Mouse (Mus musculus): ENCODE data around the gene Sctr. TPM values are rescaled to one million over a fixed set of nuclear protein-coding genes. Genes with fewer than 3 reads are reported as not detected.

Gene Sctr
- polyA plus RNA-seq (2011; ENCODE audit: insufficient read depth, insufficient read length, low read depth, missing spikeins), result not detected in 2 replicates

- no peaks in the 10 kb centered on the region for H3K9me3 ChIP-seq (replicated peaks; ENCODE audit: control insufficient read depth, insufficient read depth, low read length, poor library complexity, severe bottlenecking)
- H3K27me3 ChIP-seq (ENCODE audit: control insufficient read depth, insufficient read depth, low read length, poor library complexity, severe bottlenecking), result no peaks in the 10 kb centered on the region; the same call in 1 of the 2 replicates
- H3K27ac ChIP-seq (ENCODE audit: insufficient read depth, low read length), result no peak within 1 kb of the TSS
- no peak within 1 kb of the TSS for H3K9ac ChIP-seq (ENCODE audit: low read depth, poor library complexity, severe bottlenecking)
- 0 out of 2 replicates have a peak within 1 kb of the TSS, but pooled peaks have one; percentile 7 for H3K4me3 ChIP-seq (ENCODE audit: low read depth, low read length)
- no peak for TF ChIP-seq POLR2A (IDR thresholded peaks at IDR 0.05; ENCODE audit: insufficient read depth, low read length)
- TF ChIP-seq EP300 (IDR thresholded peaks at IDR 0.05; ENCODE audit: insufficient read depth, low read depth, low read length), result no peak
- no peaks in the 10 kb centered on the region for H3K36me3 ChIP-seq (ENCODE audit: control insufficient read depth, insufficient read depth, low read length, poor library complexity, severe bottlenecking)
- H3K4me1 ChIP-seq (ENCODE audit: control insufficient read depth, insufficient read depth, low read length), result no peaks in the 10 kb centered on the region
These were observed at the start of gene Sctr for GRCm38 (mm10) chr1:120006844-120007790. TSS of gene Sctr (plus strand) at chr1:120006894.

- H3K4me3 ChIP-seq (ENCODE audit: low read depth, low read length), result no peak overlapping the region
- no peaks in the 10 kb centered on the region for H3K9me3 ChIP-seq (replicated peaks; ENCODE audit: control insufficient read depth, insufficient read depth, low read length, poor library complexity, severe bottlenecking)
- H3K27ac ChIP-seq (ENCODE audit: insufficient read depth, low read length), result no peak overlapping the region
- H3K4me1 ChIP-seq (ENCODE audit: control insufficient read depth, insufficient read depth, low read length), result no peaks in the 10 kb centered on the region
- H3K27me3 ChIP-seq (ENCODE audit: control insufficient read depth, insufficient read depth, low read length, poor library complexity, severe bottlenecking), result no peaks in the 10 kb centered on the region
- no peak for TF ChIP-seq POLR2A (IDR thresholded peaks at IDR 0.05; ENCODE audit: insufficient read depth, low read length)
- TF ChIP-seq EP300 (IDR thresholded peaks at IDR 0.05; ENCODE audit: insufficient read depth, low read depth, low read length), result no peak
- no peak for TF ChIP-seq CTCF (IDR thresholded peaks at IDR 0.05; ENCODE audit: low read depth, low read length)
- no peak overlapping the region for H3K9ac ChIP-seq (ENCODE audit: low read depth, poor library complexity, severe bottlenecking)
- H3K36me3 ChIP-seq (ENCODE audit: control insufficient read depth, insufficient read depth, low read length, poor library complexity, severe bottlenecking), result no peaks in the 10 kb centered on the region
These were observed 48.9 kb upstream of the Sctr start for GRCm38 (mm10) chr1:119957716-119958222.

- Histone ChIP-seq H3K4me1 (ENCODE audit: control insufficient read depth, insufficient read depth, low read length) (no peaks in the 10 kb centered on the region), H3K4me3 (ENCODE audit: low read depth, low read length) (no peak overlapping the region), H3K27me3 (ENCODE audit: control insufficient read depth, insufficient read depth, low read length, poor library complexity, severe bottlenecking) (no peaks in the 10 kb centered on the region), H3K9me3 (replicated peaks; ENCODE audit: control insufficient read depth, insufficient read depth, low read length, poor library complexity, severe bottlenecking) (no peaks in the 10 kb centered on the region), H3K9ac (ENCODE audit: low read depth, poor library complexity, severe bottlenecking) (no peak overlapping the region), H3K36me3 (ENCODE audit: control insufficient read depth, insufficient read depth, low read length, poor library complexity, severe bottlenecking) (no peaks in the 10 kb centered on the region), H3K27ac (ENCODE audit: insufficient read depth, low read length) (no peak overlapping the region)
- no peak for TF ChIP-seq POLR2A (IDR thresholded peaks at IDR 0.05; ENCODE audit: insufficient read depth, low read length)
- no peak for TF ChIP-seq EP300 (IDR thresholded peaks at IDR 0.05; ENCODE audit: insufficient read depth, low read depth, low read length)
- TF ChIP-seq CTCF (IDR thresholded peaks at IDR 0.05; ENCODE audit: low read depth, low read length), result no peak
These were observed 47.2 kb upstream of the Sctr start for GRCm38 (mm10) chr1:119959464-119959863.

GRCm38 (mm10) chr1:119959920-119960319 lies 46.8 kb upstream of the Sctr start:
- H3K27me3 ChIP-seq (ENCODE audit: control insufficient read depth, insufficient read depth, low read length, poor library complexity, severe bottlenecking), result no peaks in the 10 kb centered on the region
- H3K36me3 ChIP-seq (ENCODE audit: control insufficient read depth, insufficient read depth, low read length, poor library complexity, severe bottlenecking), result no peaks in the 10 kb centered on the region
- no peak overlapping the region for H3K4me3 ChIP-seq (ENCODE audit: low read depth, low read length)
- no peak overlapping the region for H3K27ac ChIP-seq (ENCODE audit: insufficient read depth, low read length)
- H3K9ac ChIP-seq (ENCODE audit: low read depth, poor library complexity, severe bottlenecking), result no peak overlapping the region
- no peaks in the 10 kb centered on the region for H3K9me3 ChIP-seq (replicated peaks; ENCODE audit: control insufficient read depth, insufficient read depth, low read length, poor library complexity, severe bottlenecking)
- TF ChIP-seq EP300 (IDR thresholded peaks at IDR 0.05; ENCODE audit: insufficient read depth, low read depth, low read length) (no peak), CTCF (IDR thresholded peaks at IDR 0.05; ENCODE audit: low read depth, low read length) (no peak), POLR2A (IDR thresholded peaks at IDR 0.05; ENCODE audit: insufficient read depth, low read length) (no peak)
- H3K4me1 ChIP-seq (ENCODE audit: control insufficient read depth, insufficient read depth, low read length), result no peaks in the 10 kb centered on the region

GRCm38 (mm10) chr1:119965804-119966514 lies 40.7 kb upstream of the Sctr start:
- no peak overlapping the region for H3K4me3 ChIP-seq (ENCODE audit: low read depth, low read length)
- no peaks in the 10 kb centered on the region for H3K27me3 ChIP-seq (ENCODE audit: control insufficient read depth, insufficient read depth, low read length, poor library complexity, severe bottlenecking)
- H3K36me3 ChIP-seq (ENCODE audit: control insufficient read depth, insufficient read depth, low read length, poor library complexity, severe bottlenecking), result no peaks in the 10 kb centered on the region
- no peak overlapping the region for H3K9ac ChIP-seq (ENCODE audit: low read depth, poor library complexity, severe bottlenecking)
- H3K4me1 ChIP-seq (ENCODE audit: control insufficient read depth, insufficient read depth, low read length), result no peaks in the 10 kb centered on the region
- no peaks in the 10 kb centered on the region for H3K9me3 ChIP-seq (replicated peaks; ENCODE audit: control insufficient read depth, insufficient read depth, low read length, poor library complexity, severe bottlenecking)
- H3K27ac ChIP-seq (ENCODE audit: insufficient read depth, low read length), result no peak overlapping the region
- TF ChIP-seq EP300 (IDR thresholded peaks at IDR 0.05; ENCODE audit: insufficient read depth, low read depth, low read length), result no peak
- TF ChIP-seq CTCF (IDR thresholded peaks at IDR 0.05; ENCODE audit: low read depth, low read length), result peak; percentile 40
- no peak for TF ChIP-seq POLR2A (IDR thresholded peaks at IDR 0.05; ENCODE audit: insufficient read depth, low read length)

All from ES-Bruce4 (cell line).